Mouse (Mus musculus): Measurements from ENCODE around the gene Cyfip1. TPM values are rescaled to one million over a fixed set of nuclear protein-coding genes. Genes with fewer than 3 reads are reported as not detected.

The Cyfip1 gene
- total and polyA plus RNA-seq, 3 experiments, result 20.1 to 29.3 (median 27.8) TPM

DNA sequence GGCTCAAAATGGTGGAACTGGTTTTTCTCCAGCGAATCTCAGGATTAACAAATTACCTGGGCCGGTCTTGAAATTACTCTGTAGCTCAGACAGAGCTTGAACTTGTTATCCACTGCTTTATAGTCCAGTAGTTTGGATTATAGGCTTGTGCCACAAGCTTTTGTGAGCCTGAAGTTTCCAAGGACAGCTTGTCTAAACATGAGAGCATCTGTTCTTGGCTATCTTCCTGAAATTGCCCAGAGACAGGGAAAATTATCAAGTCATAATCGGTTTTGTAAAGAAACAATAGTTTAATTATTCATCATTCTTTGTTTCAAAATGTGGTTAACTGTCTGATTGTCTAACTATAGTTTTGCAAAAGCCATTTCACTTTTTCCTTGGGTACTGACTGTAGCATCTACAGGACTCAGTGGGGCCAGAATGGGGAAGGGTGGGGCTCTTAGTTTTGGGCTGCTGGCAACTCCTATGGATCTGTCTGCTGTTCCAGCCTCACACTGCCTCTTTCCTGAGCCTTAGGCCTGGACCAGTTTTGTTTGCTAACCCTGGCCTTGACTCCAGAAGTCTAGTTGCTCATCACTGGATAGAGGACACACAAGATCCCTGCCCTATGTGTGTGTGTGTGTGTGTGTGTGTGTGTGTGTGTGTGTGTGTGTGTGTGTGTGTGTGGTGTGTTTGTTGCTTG, 17.4 kb downstream of the Cyfip1 start:
- Histone ChIP-seq H3K4me2 (ENCODE audit: insufficient read depth, low read depth, poor library complexity, severe bottlenecking) (no peak overlapping the region), H3K79me2 (replicated peaks; ENCODE audit: control insufficient read depth, extremely low read depth, insufficient read depth, poor library complexity, severe bottlenecking) (peaks cover 9% of the 10 kb centered on the region), H3K4me1 (ENCODE audit: control insufficient read depth in 1 of 2, insufficient read depth in 2 of 2) (peaks cover 11 to 50% of the 10 kb centered on the region in 2 experiments; a peak in 3 of 4 replicates), H3K9ac (ENCODE audit: insufficient read depth, low read depth) (0 out of 2 replicates have a peak overlapping the region, but pooled peaks have one; percentile 9), H3K4me3 (replicated peaks in 1 of 3; ENCODE audit: low read depth in 2 of 3, low read length in 2 of 3, poor library complexity in 1 of 3) (no peak overlapping the region), H3K27ac (ENCODE audit: insufficient read depth, low read depth) (no peak overlapping the region), H3K9me3 (replicated peaks; ENCODE audit: low read length) (no peaks in the 10 kb centered on the region), H3K27me3 (replicated peaks) (no peaks in the 10 kb centered on the region), H3K36me3 (replicated peaks in 1 of 2; ENCODE audit: control insufficient read depth in 1 of 2, insufficient read depth in 1 of 2, low read length in 1 of 2) (peaks cover 0 to 3% of the 10 kb centered on the region in 2 experiments)
- in situ Hi-C loops (cut with MboI; ENCODE audit: low pct_ligation_motif_present, low pct_unique_long_range_greater_than_20kb, low sequenced_read_pairs), result no loop called here
- TF ChIP-seq ZKSCAN1 (IDR thresholded peaks at IDR 0.05; ENCODE audit: borderline replicate concordance, low read depth, low read length), result no peak
- no peak for TF ChIP-seq SMC3 (IDR thresholded peaks at IDR 0.05; ENCODE audit: low read depth, low read length)
- no peak for TF ChIP-seq UBTF (IDR thresholded peaks at IDR 0.05; ENCODE audit: low read depth, low read length)
- no peak for TF ChIP-seq ZC3H11A (IDR thresholded peaks at IDR 0.05; ENCODE audit: low read depth, low read length)
- TF ChIP-seq USF1 (IDR thresholded peaks at IDR 0.05; ENCODE audit: low read depth, low read length), result no peak
- TF ChIP-seq JUND (conservative IDR thresholded peaks at IDR 0.05; ENCODE audit: low read depth, low read length), result no peak
- no peak for TF ChIP-seq TCF12 (IDR thresholded peaks at IDR 0.05; ENCODE audit: low read depth, low read length)
- no peak for TF ChIP-seq CHD2 (IDR thresholded peaks at IDR 0.05; ENCODE audit: low read length)
- no peak for TF ChIP-seq E2F4 (IDR thresholded peaks at IDR 0.05; ENCODE audit: insufficient replicate concordance, low read depth, low read length)
- TF ChIP-seq POLR2A (IDR thresholded peaks at IDR 0.05; ENCODE audit: low read depth, low read length), result no peak
- TF ChIP-seq MAFK (IDR thresholded peaks at IDR 0.05; ENCODE audit: insufficient replicate concordance, low read length), result no peak
- TF ChIP-seq ZNF384 (IDR thresholded peaks at IDR 0.05; ENCODE audit: low read depth, low read length), result no peak
- no peak for TF ChIP-seq MXI1 (IDR thresholded peaks at IDR 0.05; ENCODE audit: low read depth, low read length)
- no peak for TF ChIP-seq EP300 (IDR thresholded peaks at IDR 0.05; ENCODE audit: low read length)
- TF ChIP-seq ELF1 (IDR thresholded peaks at IDR 0.05; ENCODE audit: low read depth, low read length), result no peak
- TF ChIP-seq RAD21 (IDR thresholded peaks at IDR 0.05; ENCODE audit: low read depth, low read length), result no peak
- no peak for TF ChIP-seq PAX5 (IDR thresholded peaks at IDR 0.05; ENCODE audit: low read length)
- no peak for TF ChIP-seq GABPA (IDR thresholded peaks at IDR 0.05; ENCODE audit: insufficient replicate concordance, low read depth, low read length)
- TF ChIP-seq ZMIZ1 (IDR thresholded peaks at IDR 0.05; ENCODE audit: low read depth, low read length), result no peak
- TF ChIP-seq RCOR1 (conservative IDR thresholded peaks at IDR 0.05; ENCODE audit: low read depth, low read length), result no peak
- DNase-seq (ENCODE audit: extremely low read depth), result no peak
- dilution Hi-C loops (cut with MboI; ENCODE audit: extremely low pct_ligation_motif_present, extremely low pct_unique_long_range_greater_than_20kb, low sequenced_read_pairs), result no loop called here

DNA sequence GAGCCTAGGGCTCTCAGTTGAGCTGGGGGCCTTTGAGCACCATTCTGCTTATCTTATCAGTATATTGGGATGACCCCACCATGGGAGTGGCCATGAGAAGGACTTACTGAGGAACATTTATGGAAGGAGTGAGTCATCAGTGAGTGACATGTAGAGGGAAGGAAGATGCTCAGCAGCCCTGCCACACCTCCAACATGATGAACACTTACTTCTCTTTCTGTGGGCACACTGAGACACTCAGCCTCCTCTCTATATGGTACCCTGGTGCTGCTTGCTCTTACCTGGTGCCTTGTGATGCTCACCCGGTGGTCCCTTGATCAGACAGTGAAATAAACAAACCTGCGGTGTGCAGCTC, 17.9 kb downstream of the Cyfip1 start:
- Histone ChIP-seq H3K4me3 (replicated peaks in 1 of 3; ENCODE audit: low read depth in 2 of 3, low read length in 2 of 3, poor library complexity in 1 of 3) (no peak overlapping the region), H3K9ac (ENCODE audit: insufficient read depth, low read depth) (no peak overlapping the region), H3K79me2 (replicated peaks; ENCODE audit: control insufficient read depth, extremely low read depth, insufficient read depth, poor library complexity, severe bottlenecking) (peaks cover 4% of the 10 kb centered on the region), H3K27ac (ENCODE audit: insufficient read depth, low read depth) (no peak overlapping the region; the same call in 1 of the 2 replicates), H3K4me1 (ENCODE audit: control insufficient read depth in 1 of 2, insufficient read depth in 2 of 2) (peaks cover 11 to 45% of the 10 kb centered on the region in 2 experiments; a peak in 3 of 4 replicates), H3K9me3 (replicated peaks; ENCODE audit: low read length) (no peaks in the 10 kb centered on the region), H3K4me2 (ENCODE audit: insufficient read depth, low read depth, poor library complexity, severe bottlenecking) (no peak overlapping the region), H3K36me3 (replicated peaks in 1 of 2; ENCODE audit: control insufficient read depth in 1 of 2, insufficient read depth in 1 of 2, low read length in 1 of 2) (peaks cover 0 to 3% of the 10 kb centered on the region in 2 experiments), H3K27me3 (replicated peaks) (no peaks in the 10 kb centered on the region)
- in situ Hi-C loops (cut with MboI; ENCODE audit: low pct_ligation_motif_present, low pct_unique_long_range_greater_than_20kb, low sequenced_read_pairs) (no loop called here), dilution Hi-C loops (cut with MboI; ENCODE audit: extremely low pct_ligation_motif_present, extremely low pct_unique_long_range_greater_than_20kb, low sequenced_read_pairs) (no loop called here)
- TF ChIP-seq NELFE (IDR thresholded peaks at IDR 0.05; ENCODE audit: low read depth, low read length) (no peak), JUN (IDR thresholded peaks at IDR 0.05; ENCODE audit: insufficient read depth, low read depth, low read length) (peak; percentile 60), POLR2A (IDR thresholded peaks at IDR 0.05; ENCODE audit: low read depth, low read length) (no peak), TCF12 (IDR thresholded peaks at IDR 0.05; ENCODE audit: low read depth, low read length) (no peak), ETS1 (conservative IDR thresholded peaks at IDR 0.05; ENCODE audit: low read depth, low read length) (peak; percentile 42), EP300 (IDR thresholded peaks at IDR 0.05; ENCODE audit: low read length) (peak; percentile 38; the same call in 1 of the 2 replicates), JUND (conservative IDR thresholded peaks at IDR 0.05; ENCODE audit: low read depth, low read length) (peak; percentile 86)
- DNase-seq (ENCODE audit: extremely low read depth), result peak; percentile 79
